Mouse (Mus musculus) c-Kit-negative CD71-positive TER-119-positive erythroid progenitor cells, embryonic 14.5 days (primary cell): ENCODE measurements around the gene Nhlrc4.

Source experiments
- DNase-seq: peaks from one replicate; pipeline ENCODE4 v3.0.0-alpha.2; 2013; ENCODE audit warnings: low read depth, low spot score

The Nhlrc4 gene

DNA sequence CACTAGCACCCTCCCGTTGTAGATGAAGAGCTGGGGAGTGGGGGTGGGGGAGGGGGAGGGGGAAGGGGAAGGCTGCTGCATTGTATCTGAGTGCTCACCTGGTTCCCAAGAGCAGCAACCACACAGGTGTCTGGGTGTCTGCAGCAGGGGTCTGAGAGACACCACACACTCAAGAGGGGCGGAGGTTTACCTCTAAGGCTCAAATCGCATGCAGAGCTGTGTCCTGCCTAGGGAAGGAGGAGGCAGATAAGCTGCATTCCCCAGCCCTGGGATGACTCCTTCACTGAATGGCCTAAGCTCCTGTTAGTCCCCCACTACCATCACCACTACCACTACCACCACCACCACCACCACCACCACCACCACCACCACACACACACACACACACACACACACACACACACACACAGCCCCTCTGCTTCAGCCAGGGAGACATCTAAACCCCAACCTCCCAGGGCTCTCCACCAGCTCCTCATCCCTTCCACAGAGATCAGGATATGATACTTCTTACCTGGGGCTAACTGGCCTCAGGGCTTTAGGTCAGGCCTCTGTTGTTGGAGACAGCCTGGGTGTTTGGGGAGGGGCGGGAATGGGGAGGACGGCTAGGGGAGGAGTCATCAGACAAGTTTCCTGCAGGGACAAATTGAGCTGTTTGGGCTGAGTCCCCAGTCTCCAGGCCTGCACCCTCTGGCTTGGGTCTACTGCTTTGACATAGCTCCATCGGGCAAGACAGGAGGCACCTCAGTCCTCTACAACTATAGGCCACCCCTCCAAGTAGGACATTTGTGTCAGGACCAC is at the start of gene Nhlrc4, which contains the start of gene Pigq:
Gene Nhlrc4 (minus strand): TSS at position 596 of the 798 bp plus-strand sequence.
Gene Pigq (minus strand): TSS at position 571 of the 798 bp plus-strand sequence.
- peak; percentile 56 for DNase-seq

- no peak for DNase-seq
Measured at GRCm38 (mm10) chr17:25993489-25993888, 48.7 kb upstream of the Nhlrc4 start.

GRCm38 (mm10) chr17:25992274-25992673 is 47.5 kb upstream of the Nhlrc4 start:
- no peak for DNase-seq

DNA sequence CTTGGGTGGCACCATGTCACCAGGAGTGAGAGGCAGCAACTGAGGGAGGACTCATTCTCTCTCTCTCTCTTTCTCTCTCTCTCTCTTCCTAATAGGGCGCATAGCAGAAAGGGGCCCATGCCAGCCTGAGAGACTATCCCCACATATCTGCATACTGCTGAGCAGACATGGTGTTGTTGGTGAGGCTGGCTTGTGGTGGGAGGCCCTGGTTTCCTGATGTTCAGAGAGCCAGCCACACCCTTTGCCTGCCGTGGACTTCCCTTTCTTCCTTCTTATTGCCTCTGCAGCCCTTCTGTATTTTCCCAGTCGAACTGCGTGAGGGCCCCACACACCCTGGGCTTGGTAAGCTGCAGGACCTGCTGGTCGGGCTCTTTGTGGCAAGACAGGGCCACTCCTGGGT is 45.6 kb upstream of the Nhlrc4 start:
- no peak for DNase-seq

DNA sequence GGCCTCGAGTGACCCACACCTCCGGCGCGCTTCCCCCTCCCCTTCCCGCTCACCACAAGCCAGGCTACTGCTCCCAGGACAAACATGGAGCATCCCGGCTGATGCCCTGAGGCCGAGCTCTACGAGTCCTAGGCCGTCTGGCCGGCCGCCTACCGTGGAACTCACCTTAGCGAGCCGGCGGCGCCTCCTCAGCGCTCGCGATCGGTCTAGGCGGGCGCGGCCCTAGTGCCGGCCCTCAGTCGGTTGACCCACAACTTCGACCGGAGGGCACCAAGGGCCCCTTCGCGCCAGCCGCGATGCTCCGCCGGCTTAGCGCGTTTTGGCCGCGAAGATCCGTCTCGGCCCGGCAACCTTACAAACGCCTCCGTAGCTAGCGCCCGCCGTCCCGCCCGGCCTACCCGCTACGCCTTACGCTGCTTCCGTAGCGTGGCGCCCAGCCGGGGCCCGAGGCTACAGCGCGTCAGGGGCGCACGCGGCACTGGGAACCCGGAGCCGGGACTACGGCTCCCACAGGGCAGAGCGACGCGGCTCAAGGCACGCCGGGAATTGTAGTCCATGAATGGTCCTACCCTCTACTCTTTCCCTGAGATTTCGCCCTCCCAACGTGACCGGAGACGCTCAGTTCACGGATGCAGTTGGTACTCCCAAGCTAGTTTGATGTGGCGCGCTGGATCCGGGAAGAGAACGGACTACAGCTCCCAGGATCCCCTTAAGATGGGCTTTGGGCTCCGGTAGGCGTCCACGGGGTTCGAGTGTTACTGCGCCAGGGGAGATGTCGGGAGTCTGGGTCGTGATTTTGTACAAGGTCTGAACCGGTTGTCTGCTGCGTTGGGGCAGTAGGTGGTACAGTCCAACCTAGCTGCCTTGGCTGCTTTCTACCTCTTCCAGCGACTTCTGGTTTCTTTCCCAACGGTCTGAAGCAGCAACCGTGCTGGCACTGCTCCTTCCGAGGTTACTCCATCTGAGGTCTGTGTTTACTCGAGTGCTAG is 40.8 kb upstream of the Nhlrc4 start, which contains the start of gene Capn15:
Gene Capn15 (minus strand): TSS at position 491 of the 989 bp plus-strand sequence.
- peak; percentile 68 for DNase-seq

- no peak for DNase-seq
Measured at GRCm38 (mm10) chr17:25984556-25985305, 40.0 kb upstream of the Nhlrc4 start.

DNA sequence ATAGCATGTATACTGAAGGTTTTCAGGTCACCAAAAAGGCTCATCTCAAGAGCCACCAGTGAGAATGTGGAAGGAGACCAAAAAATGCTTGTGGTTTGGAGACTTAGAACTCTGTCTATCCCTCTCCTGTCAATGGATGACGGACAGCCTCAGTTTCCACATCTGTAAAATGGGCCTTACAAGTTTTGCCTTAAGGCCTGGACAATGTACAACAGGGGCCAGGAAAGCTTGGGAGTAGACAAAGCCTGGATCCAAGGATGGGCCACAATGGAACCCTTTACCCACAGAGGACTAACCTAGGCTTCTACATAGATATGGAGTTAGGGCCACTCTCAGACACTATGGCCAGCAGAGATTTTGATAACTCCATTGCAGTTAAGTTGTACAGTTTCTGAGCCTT is 39.3 kb upstream of the Nhlrc4 start:
- no peak for DNase-seq

DNA sequence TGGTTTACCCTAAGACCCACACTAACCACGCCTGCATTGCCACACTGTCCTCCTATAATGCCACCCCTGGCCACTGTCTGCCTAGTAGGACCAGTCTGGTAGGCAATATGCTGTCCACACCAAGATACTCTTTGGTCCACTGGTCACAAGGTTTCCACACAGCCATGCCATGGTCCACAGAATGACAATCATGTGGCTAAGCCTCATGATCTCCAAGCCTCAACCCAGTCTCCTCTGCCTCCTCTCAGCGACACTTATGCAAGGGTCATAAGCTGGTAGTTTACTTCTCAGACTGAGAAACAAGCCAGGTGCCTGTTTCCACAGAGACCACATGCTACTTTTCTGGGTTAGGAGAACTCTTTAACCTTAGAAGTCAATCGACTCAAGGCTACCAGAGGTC is 38.2 kb upstream of the Nhlrc4 start:
- DNase-seq, result no peak

DNA sequence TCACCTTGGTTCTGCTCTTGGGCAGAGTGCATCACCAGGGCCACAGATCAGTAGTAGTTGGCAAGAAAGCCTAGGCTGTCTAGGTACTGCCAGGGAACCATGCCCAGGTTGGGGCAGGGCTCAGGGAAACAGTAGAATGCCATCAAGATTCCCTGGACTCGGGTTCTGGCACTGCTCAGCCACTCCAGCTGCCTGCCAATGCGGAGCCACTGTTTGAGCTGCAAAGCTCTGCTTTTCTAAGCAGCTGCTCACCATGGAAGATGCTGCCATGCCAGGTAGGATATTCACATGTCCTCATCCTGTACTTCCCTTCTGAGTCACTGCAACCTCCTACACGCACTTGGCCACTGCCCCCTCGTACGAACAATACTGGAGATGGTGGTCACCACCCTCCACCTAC is 36.1 kb upstream of the Nhlrc4 start:
- no peak for DNase-seq

DNA sequence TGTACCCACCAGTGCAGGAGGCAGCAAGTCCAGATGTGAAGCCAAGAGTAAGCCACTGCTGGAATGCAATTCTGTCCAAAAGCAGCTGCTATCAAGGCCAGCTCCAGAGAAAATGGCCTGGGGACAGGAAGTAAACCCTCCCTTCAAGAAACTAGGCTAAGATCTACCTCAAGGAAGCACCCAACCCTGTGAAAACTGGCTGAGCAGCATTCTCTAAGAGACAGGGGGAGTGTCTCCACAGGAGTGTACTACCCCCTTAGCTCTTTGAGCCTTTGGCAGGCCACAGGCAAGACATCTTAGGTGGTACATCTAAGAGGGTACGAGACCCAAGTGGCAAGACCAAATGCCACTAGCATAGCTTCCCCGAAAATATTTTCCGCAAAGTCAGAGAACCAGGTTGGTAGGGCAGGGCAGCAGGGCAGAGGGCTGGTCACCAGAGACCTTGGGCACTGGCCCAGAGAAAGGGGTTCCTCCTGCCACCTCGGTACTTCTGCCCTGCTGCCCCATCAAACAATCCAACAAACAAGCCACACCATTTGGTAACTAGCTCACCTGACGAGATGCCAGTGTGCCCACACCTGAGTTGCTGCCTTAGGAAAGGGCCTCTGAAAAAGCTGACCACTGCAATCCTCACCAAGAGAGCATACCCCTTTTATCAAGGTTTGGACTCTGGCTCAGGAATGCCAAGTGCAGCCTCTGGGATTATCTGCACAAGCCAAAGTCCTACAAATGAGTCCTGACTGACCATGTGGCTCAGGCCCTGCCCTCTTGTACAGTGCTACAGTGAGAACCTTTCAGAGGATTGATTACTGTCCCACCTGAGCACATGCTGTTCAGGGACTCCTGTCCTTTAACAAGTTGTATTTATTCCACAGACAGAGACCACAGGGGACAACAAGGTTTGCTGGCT is 35.3 kb upstream of the Nhlrc4 start:
- no peak for DNase-seq

GRCm38 (mm10) chr17:25970954-25971707 is 26.4 kb upstream of the Nhlrc4 start:
- no peak for DNase-seq

- DNase-seq, result no peak
Measured at GRCm38 (mm10) chr17:25970448-25970847, 25.7 kb upstream of the Nhlrc4 start.

- peak; percentile 32 for DNase-seq
Measured at GRCm38 (mm10) chr17:25968176-25968575, 23.4 kb upstream of the Nhlrc4 start.

DNA sequence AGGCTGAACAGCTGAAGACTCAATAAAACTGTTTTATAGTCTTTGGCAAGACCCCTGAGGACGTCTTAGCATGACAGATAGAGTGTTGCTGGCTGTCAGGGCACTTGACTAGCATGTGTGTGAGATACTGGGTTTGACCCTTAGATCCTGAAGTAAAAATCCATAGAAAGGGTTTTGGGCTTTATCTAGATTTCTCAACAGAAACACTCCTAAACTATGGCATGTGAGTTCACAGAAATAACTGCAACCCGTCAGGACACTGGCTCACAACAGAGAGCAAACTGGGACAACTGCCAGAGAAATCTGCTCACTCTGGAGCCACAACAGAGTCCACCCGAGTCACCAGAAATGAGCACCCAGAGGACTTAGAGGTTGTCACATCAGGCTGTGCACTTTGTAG is 22.9 kb upstream of the Nhlrc4 start:
- DNase-seq, result no peak

DNA sequence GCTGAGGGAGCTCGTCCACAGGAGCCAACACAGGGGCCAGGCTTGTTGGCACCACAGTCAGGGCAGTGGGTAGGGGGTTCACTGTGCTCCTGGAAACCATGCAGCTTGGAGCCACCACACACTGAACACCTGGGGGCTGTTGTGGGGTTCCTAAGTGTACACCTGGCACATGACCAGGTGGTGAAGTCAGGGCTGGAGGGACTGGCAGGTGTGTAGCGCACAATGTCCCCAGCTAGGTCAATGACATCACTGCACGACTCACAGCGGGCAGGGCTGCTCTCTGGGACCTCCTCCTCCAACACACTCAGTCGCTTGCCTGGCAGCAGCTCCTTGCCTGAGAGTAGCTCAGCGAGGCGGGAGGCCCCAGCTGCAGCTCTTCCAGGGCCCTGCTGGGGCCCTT is 19.5 kb upstream of the Nhlrc4 start:
- DNase-seq, result no peak

DNA sequence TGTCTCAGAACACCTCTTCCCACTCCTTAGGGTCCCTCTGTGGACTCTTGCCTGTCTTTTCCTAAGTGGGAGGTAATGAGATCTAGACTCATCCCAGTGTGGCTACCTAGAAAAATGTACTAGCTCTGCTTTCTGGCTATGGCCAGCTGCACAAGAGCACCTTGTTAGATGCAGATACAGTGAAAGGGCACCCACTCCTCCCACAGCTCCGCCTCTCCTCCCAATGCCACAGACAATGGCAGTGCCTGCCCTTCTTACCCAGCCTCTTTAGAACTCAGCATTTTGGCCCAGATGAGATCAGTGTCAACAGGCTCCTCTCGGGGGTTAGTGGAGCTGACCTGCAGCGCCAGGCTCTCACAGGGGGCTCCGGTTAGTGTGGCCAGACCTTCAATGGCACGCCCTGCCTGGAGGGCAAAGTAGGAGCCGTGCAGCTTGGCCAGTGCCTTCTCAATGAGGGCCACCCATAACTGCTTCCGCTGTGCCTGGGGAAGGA is 17.7 kb upstream of the Nhlrc4 start:
- peak; percentile 25 for DNase-seq

GRCm38 (mm10) chr17:25961566-25961965 is 16.8 kb upstream of the Nhlrc4 start:
- DNase-seq, result peak; percentile 82

- no peak for DNase-seq
Measured at GRCm38 (mm10) chr17:25959630-25960467, 15.1 kb upstream of the Nhlrc4 start.
